Mouse (Mus musculus) C2C12 (cell line): ENCODE data around the gene Tmem231.

Experiments used
- CTCF ChIP-seq: IDR thresholded peaks from one replicate; pipeline ENCODE4 v1.5.1; 2011; ENCODE audit not compliant: control insufficient read depth, insufficient read depth, insufficient read length
- USF1 ChIP-seq: IDR thresholded peaks from one replicate; pipeline ENCODE4 v1.6.1; 2011; ENCODE audit warnings: low read depth, mild to moderate bottlenecking, control low read depth, moderate library complexity

DNA sequence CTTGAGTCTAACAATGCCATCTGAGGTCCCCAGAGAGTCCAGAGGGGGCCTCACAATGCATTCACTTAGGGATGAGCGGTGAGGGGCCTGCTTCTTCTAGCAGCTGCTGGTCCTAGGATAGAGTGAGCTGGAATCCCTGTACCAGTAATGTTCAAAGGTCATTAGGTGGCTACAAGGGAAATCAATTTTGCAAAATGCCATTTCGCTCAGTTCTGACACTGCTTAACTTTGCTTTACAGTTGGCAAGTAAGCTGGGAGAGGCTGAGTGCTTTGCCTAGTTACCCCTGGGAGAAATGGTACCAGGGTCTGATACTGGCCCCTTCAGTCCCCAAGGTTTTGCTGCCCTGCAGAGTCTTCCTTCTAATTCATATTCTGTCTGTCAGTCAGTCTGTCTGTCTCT lies 42.0 kb upstream of the Tmem231 start:
- TF ChIP-seq CTCF (no peak), USF1 (no peak)
